Comparison of ENCODE assay signal across 9 mouse cellular contexts in the genomic region with DNA sequence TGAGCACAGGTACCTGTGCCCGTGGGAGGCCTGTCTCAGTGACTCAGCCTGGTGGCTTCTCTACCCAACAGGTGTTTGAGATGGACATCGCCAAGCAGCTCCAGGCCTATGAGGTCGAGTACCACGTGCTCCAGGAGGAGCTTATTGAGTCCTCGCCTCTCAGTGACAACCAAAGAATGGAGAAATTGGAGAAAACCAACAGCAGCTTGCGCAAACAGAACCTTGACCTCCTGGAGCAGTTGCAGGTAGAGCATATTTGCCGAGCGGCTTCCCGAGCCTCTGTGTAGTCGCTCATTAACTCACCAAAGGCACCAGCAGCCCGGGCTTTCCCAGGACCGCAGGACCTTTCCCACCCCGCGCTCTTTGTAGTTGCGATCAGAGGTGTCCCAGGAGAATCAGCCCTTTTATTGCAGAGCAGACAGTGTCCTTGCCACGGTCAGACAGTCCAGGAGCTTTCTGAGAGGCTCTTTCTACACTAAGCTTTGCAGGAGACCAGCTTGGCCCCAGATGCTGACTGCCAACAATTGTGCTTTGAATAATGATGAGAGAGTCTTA.
DNase-seq lines count a peak whose midpoint lies in the region; ATAC-seq and TF ChIP-seq lines count a peak whose summit lies in the region.
"Had no signal": no experiment of that assay in that cellular context is flagged by ENCODE, and none has a peak within 500 bp of the region (broad histone marks: within the 10 kb centered on the region; RNA-seq: fewer than 3 reads in every experiment).

No protein-coding gene starts in this region.

- peak overlapping the region; percentile 65 for H3K27ac ChIP-seq in heart, embryonic 13.5 days (replicated peaks)
- peak overlapping the region; percentile 56; the same call in 1 of the 2 replicates for H3K27ac ChIP-seq in hindbrain, postnatal 0 days
- peak overlapping the region; percentile 76 for H3K27ac ChIP-seq in liver, embryonic 13.5 days
- peak overlapping the region; percentile 87 for H3K27ac ChIP-seq in small intestine, adult 2 months (ENCODE audit: insufficient read depth, low read depth, low read length)

- no peaks in the 10 kb centered on the region for H3K27me3 ChIP-seq in heart, embryonic 13.5 days (replicated peaks)
- H3K27me3 ChIP-seq in hindbrain, postnatal 0 days (ENCODE audit: insufficient read depth, low read length), result no peaks in the 10 kb centered on the region
- H3K27me3 ChIP-seq in liver, embryonic 13.5 days, result no peaks in the 10 kb centered on the region
- H3K27me3 ChIP-seq in small intestine, adult 2 months (ENCODE audit: control insufficient read depth, insufficient read depth, low read length), result no peaks in the 10 kb centered on the region

- DNase-seq in heart, postnatal 25 days (ENCODE audit: low spot score), result no peak
- peak; percentile 45 for DNase-seq in hindbrain, postnatal 0 days (ENCODE audit: low spot score)
- DNase-seq in liver, embryonic 13.5 days, result peak; percentile 8
- DNase-seq in thymus, postnatal 25 days, result no peak
- no peak for DNase-seq in urinary bladder, postnatal 4 days (ENCODE audit: low spot score in 2 of 2)
- DNase-seq: cerebellum, postnatal 36 days had no signal

- no peak for ATAC-seq in heart, embryonic 13.5 days (ENCODE audit: extremely low read depth, insufficient number of reproducible peaks, low FRiP score, low TSS enrichment)
- no peak for ATAC-seq in hindbrain, postnatal 0 days
- ATAC-seq in liver, embryonic 13.5 days (ENCODE audit: low read depth), result peak; percentile 82
- no peak for ATAC-seq in erythroid progenitor cell, adult 5-6 weeks (replicated peaks; ENCODE audit: low FRiP score, poor library complexity, severe bottlenecking)

- WGBS in heart, embryonic 13.5 days, result 83% methylated on average over 16 of the region's 16 CpGs
- 57% methylated on average over 16 of the region's 16 CpGs for WGBS in hindbrain, postnatal 0 days
- WGBS in liver, embryonic 13.5 days (ENCODE audit: insufficient replicate concordance), result 73% methylated on average over 16 of the region's 16 CpGs
- WGBS in small intestine, adult 2 months, result 24% methylated on average over 16 of the region's 16 CpGs

- no peak overlapping the region for H3K4me2 ChIP-seq in heart, embryonic 13.5 days
- no peak overlapping the region for H3K4me2 ChIP-seq in hindbrain, postnatal 0 days (ENCODE audit: low read depth, low read length)
- no peak overlapping the region for H3K4me2 ChIP-seq in liver, embryonic 13.5 days

- H3K9ac ChIP-seq in heart, embryonic 13.5 days, result no peak overlapping the region
- H3K9ac ChIP-seq in hindbrain, postnatal 0 days (replicated peaks; ENCODE audit: low read length), result no peak overlapping the region
- H3K9ac ChIP-seq in liver, embryonic 13.5 days, result no peak overlapping the region

- H3K4me3 ChIP-seq in heart, embryonic 13.5 days, result no peak overlapping the region
- no peak overlapping the region for H3K4me3 ChIP-seq in hindbrain, postnatal 0 days (ENCODE audit: low read length)
- H3K4me3 ChIP-seq in liver, embryonic 13.5 days (replicated peaks), result no peak overlapping the region
- H3K4me3 ChIP-seq in small intestine, adult 2 months (ENCODE audit: low read depth, low read length), result no peak overlapping the region

- peaks cover 52% of the 10 kb centered on the region for H3K36me3 ChIP-seq in heart, embryonic 13.5 days
- no peaks in the 10 kb centered on the region for H3K36me3 ChIP-seq in hindbrain, postnatal 0 days (ENCODE audit: insufficient read depth, low read length)
- peaks cover 18% of the 10 kb centered on the region for H3K36me3 ChIP-seq in liver, embryonic 13.5 days
- peaks cover 35% of the 10 kb centered on the region for H3K36me3 ChIP-seq in small intestine, adult 2 months (ENCODE audit: control insufficient read depth, insufficient read depth, low read length)

- H3K9me3 ChIP-seq in heart, embryonic 13.5 days, result no peaks in the 10 kb centered on the region
- H3K9me3 ChIP-seq in hindbrain, postnatal 0 days (ENCODE audit: low read length), result no peaks in the 10 kb centered on the region
- no peaks in the 10 kb centered on the region for H3K9me3 ChIP-seq in liver, embryonic 13.5 days (replicated peaks)

- TF ChIP-seq POLR2A in small intestine, adult 2 months (IDR thresholded peaks at IDR 0.05; ENCODE audit: low read depth, low read length), result no peak

- peaks cover 38% of the 10 kb centered on the region for H3K4me1 ChIP-seq in heart, embryonic 13.5 days
- H3K4me1 ChIP-seq in hindbrain, postnatal 0 days (ENCODE audit: insufficient read depth, low read length), result peaks cover 3% of the 10 kb centered on the region; the same call in 1 of the 2 replicates
- H3K4me1 ChIP-seq in liver, embryonic 13.5 days (replicated peaks), result peaks cover 23% of the 10 kb centered on the region
- peaks cover 20% of the 10 kb centered on the region for H3K4me1 ChIP-seq in small intestine, adult 2 months (ENCODE audit: control insufficient read depth, insufficient read depth, insufficient read length, low read length)

- TF ChIP-seq CTCF in hindbrain, postnatal 0 days (IDR thresholded peaks at IDR 0.05; ENCODE audit: low read depth), result no peak
- TF ChIP-seq CTCF in small intestine, adult 2 months (IDR thresholded peaks at IDR 0.05; ENCODE audit: extremely low read depth, insufficient read length, insufficient replicate concordance, low read depth, low read length), result no peak

- intact Hi-C loops in heart, postnatal 25 days (cut with DNase I), result loop anchor here (2.0 kb wide), 1 partner anchor 50 kb away; no protein-coding TSS in a partner anchor

Comparison
In these comparisons a context has a peak if more than half of its experiments do, and no peak if none do; other contexts are left out.
1. DNase-seq: peak in hindbrain, postnatal 0 days (single experiment) and liver, embryonic 13.5 days (single experiment); none in heart, postnatal 25 days (single experiment), thymus, postnatal 25 days (single experiment) and urinary bladder, postnatal 4 days (0 of 2).
2. Peak in every context shown above with its lines, with median percentiles within 50 percentile points of each other: H3K27ac ChIP-seq.